Mouse (Mus musculus) heart, adult 8-10 months (tissue): ENCODE results near the gene Akt1. TPM values are rescaled to one million over a fixed set of nuclear protein-coding genes. Genes with fewer than 3 reads are reported as not detected.

Source experiments
- DNase-seq: peaks from one replicate; pipeline ENCODE4 v3.0.0; 2022; ENCODE audit warnings: low spot score
- total RNA-seq, 4 experiments: library from RNA; stranded (reverse); gene quantifications; 2 replicates each; pipeline ENCODE4 v1.2.4; 2022

Akt1 gene
- 100 to 1,000 TPM; 161 to 195 (median 179) TPM for total RNA-seq

DNA sequence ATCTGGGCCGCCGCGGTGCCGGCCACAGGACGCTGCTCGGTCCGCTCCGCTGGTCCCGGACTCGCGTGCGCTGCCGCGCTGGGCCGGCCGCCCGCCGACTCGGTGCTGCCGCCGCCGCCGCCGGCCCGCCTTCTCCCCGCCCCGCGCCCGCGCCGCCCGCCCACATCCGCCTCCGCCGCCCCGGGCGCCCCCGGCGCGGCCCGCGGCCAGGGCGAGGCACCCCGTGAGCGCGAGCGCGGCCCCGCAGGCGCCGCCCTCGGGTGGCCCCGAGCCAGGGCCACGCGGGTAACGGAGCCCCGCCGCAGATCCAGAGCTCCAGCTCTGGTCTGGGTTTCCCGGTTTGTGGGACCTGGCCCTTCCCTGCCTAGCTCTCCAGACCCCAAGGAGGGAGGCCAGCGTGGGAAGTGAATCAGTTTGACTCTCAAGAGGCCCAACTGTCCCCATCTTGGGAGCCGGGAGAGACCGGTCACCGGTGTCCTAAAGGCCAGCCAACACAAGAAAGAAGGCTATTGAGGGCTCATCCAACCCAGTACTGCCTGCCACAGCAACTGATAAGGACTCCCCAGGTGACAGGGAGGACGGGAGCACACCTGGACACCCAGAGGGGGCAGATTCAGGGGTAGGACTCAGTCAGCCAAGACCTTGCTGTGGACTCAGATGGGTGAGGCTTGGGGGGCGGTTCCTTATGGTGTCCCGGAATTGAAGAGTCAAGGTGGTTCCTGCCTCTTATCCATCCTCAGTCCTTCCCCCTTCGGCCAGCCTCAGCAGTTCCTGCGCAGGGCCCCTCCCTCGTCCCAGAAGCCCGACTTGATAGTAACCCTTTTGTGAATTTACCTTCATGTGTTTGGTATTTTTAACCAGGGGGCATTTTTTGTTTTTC lies at the start of gene Akt1:
Gene Akt1 (minus strand): TSS at position 753 of the 880 bp plus-strand sequence.
- peak; percentile 62 for DNase-seq

DNA sequence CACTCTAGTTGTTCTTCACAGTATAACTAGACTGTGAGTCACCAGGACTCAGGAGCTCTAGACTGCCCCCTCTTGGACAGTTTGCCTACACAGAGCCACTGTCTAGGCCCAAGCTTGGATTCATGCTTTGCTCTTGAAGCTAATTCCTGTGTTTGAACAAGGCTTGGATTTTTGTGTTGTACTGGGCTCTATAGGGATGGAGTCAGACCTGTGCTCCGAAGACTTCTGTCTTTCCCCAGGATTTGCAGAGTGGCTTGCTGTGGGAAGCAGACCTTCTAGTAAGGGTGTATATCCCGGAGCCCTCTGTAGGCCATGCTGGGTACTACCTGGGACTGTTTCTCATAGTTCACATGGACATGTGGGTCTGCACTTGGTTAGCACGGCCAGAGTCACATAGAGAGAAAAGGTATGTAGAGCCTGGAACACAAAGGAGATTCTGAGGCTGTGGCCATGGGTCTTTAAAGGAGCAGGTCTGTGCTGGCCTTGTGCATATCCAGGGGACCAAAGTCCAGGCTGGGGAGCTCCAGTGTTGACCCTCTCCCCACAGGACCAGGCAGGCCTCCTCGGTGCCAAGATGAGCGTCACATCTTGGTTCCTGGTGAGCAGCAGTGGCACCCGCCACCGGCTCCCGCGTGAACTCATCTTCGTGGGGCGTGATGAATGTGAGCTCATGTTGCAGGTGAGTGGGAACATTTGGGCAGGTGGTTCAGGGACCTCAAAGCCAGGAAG lies 49.6 kb upstream of the Akt1 start:
- peak; percentile 52 for DNase-seq

DNA sequence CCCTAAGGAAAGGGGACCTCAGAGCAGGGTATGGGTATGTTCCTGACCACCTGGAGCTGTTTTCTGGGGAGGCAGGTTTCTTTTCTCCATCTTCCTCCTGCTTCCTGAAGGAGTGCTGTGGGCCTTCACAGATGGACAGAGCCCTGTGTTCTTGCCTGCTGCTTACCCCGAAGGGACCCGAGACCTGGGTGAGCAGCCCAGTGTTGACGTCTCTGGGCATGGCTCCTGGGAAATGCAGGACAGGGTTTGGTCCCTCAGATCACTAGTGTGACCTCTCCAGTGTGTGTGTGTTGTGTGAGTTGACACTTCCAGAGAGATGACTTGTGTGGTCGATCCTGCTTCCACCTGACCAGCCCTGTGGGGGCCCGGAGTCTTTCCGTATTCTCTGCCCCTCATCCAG lies 48.8 kb upstream of the Akt1 start:
- DNase-seq: no peak

GRCm38 (mm10) chr12:112723028-112723330 lies 48.3 kb upstream of the Akt1 start:
- DNase-seq: no peak

DNA sequence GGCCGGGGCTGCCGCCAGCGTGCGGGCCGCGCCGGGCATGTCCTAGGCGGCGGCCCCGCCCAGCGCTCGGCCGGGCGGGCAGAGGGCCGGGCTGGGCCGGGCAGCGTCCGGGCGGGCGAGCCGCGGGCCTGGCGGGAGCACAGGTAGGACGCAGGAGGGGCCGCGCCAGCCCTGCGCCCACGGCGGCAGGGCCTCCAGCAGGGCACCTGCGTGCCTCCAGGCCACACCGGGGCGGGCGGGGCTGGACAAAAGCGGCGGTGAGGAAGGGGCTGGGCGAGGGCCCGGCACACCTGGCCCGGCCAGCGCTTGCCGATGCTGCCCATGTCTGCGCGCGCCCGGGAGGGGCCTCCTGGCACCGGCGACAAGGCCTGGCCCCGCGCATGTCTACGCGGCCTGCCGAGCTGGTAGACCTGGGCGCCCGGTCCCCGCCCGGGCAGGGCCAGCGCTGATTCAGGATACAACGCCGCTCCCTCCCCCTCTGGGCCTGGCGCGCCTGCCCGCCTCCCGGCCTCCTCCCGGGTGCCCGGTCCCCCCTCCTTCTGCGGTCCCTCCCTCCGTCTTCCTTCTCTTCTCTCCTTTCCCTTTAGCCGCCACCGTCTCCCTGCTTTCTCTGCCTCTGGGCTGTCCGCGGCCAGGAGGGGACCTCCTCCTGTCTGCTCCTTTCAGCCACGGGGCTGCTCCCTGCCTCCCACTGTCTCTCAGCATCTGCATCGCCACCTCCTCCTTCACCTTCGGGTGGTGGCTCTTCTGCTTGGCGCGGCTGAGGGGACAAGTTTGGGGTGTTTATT lies 47.8 kb upstream of the Akt1 start:
- no peak for DNase-seq

DNA sequence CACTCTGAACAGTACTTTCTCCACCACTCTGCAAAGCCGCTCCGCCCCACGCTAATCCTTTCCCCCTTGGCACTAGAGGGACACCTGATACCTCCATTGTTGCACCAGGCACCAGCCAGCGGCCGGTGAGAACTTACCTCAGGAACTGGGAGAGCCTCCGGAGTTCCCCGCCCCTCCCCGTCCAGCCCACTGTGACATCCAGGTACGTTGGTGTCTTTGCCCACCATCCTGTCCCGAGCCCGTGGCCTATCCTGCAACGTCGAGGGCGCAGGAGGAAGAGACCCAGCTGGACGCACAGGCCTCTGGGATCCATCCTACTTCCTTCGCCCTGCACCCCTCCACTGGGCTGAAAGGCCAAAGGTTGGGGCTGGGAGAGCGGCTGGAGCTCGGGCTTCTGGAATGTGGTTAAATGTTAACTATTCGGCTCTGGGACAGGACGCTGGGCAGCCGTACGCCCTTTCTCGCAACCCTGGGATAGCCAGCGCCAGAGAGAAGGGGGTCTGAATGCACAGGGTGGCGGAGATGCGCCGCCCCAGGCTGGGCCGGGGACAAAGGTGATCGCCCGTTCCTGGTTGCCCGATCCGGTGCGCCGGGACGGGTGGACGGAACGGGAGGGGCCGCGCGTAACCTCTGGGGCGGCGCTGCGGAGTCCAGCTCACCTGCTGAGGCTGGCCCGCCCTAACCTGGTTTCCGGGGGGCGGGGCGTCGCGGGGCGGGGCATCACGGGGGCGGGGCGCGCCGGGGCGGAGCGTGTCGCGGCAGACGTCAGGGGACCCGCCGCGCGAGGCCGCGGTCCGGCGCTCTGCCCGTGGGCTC lies 46.9 kb upstream of the Akt1 start:
- DNase-seq: no peak

DNA sequence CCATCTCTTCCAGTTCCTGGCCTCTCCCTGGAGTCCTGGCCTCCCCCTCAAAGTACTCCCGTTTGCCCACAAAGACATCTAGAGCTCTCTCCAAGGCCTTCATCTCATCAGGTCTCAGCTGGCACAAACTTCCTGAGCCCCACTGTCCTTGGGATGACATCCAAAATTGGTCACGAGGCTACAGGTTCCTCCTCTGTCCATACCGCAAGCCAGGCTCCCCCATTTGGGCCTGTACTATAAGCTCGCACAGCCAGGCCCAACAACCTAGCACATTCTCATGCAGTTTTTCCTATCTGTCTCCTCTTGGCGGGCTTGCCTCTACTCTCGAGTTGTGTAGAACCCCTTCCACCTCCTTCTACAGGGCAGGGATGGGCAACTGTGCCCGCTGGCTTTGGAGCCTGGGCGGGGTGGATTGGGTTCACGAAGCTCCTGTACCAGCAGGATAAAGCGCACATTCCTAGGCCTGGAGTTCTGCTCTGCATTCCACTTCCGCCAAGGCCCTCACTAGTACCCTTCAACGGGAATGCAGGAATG lies 46.3 kb upstream of the Akt1 start:
- DNase-seq: no peak

DNA sequence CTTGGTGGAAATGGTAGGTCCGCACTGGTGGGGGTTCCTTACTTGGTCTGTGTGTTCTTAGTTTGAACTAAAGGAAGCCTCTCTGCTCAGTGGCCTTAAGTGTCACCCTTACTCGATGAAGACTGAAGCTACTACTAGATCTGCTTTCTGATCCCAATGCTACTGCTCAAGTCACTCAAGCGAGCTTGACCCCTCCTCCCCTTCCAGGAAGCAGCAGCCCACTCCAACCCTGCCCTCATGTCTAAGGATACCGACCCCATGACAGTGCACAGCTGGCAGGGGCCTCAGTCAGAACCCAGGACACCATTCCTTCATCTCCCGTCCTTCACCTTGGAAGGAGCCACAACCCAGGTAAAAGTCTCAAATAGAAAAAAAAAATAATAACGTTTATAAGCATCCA lies 45.5 kb upstream of the Akt1 start, which contains the start of gene Cep170b:
Gene Cep170b (plus strand): TSS at position 240 of the 400 bp plus-strand sequence.
- no peak for DNase-seq

- no peak for DNase-seq
Observed at GRCm38 (mm10) chr12:112718995-112719394, 44.3 kb upstream of the Akt1 start.

DNA sequence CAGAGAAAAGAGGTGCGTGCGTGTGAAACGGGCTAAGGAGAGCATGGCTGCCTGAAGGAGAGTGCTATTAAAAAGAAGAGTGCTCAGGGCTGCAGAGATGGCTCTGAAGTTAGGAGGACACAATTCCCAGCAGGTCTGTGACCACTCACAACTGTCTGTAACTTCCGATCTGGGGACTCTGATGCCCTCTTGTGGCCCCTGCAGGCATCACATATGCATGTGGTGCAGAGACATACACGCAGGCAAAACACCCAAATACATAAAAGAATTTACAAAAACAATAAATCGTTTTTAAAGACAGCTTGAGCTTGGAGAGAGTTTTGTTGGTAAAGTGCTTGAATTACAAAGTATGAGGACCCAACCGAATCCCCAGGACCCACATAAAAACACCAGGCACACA lies 42.5 kb upstream of the Akt1 start:
- no peak for DNase-seq

DNA sequence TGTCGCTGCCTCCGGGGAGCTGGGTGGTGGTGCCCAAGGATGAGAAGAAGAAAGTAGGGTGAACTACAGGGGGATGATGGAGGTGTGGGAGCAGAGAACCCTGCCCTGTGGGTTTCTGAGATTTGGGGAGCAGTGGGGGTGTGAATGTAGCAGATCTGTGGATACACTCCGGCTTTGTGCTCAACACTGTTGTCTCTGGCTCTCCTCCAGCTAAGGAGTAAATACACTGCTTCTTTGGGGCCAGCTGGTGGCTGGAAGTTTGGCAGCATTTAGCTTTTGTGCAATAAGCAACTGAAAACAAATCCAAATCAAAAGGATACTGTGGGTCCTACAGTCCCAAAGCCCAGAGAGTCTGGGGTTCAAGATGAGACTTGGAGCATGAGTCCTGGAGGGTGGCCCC lies 39.3 kb upstream of the Akt1 start:
- DNase-seq: peak; percentile 33

GRCm38 (mm10) chr12:112707573-112707869 lies 32.8 kb upstream of the Akt1 start:
- DNase-seq: no peak

- peak; percentile 89 for DNase-seq
Observed at GRCm38 (mm10) chr12:112706704-112707572, 32.3 kb upstream of the Akt1 start.

DNA sequence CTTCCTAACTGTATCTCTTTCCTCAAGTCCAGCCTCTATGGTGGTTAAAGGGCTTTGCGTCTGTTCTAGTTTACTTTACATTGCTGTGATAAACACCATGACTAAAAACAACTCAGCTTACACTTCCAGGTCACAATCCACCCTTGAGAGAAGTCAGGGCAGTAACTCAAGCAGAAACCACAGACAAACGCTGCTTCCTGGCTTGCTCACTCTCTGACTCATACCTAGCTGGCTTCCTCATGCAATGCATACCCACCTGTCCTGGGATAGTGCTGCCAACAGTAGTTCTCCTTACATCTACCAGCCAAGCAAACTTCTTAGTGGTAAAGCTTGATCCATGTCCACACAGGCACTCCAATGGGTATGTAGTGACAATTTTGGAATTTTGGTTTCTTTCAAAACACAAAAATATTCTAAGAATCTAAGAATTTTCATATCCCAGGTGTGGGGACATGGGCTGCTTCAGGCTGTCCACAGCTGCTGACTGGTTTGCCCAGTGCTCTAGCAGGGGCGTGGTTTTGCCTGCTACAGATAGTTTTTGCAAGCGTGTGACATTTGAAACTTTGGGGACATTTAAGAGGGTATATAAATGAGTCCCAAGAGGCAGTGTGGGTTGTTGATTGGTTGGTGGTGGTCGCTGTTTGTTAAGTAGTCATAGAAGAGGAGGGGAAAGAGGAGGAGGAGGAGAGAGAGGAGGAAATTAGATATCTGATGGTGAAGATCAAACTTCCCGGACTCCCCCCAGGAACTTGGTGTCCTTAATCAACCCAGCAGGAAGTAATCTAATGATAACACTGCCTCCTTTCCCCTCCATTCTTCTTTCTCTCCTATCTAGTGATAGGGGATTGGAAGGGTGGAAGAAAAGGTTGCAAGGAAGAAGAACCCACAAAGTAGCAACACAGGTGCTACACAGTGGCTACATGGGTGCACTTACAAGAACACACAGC lies 28.0 kb upstream of the Akt1 start:
- no peak for DNase-seq

DNA sequence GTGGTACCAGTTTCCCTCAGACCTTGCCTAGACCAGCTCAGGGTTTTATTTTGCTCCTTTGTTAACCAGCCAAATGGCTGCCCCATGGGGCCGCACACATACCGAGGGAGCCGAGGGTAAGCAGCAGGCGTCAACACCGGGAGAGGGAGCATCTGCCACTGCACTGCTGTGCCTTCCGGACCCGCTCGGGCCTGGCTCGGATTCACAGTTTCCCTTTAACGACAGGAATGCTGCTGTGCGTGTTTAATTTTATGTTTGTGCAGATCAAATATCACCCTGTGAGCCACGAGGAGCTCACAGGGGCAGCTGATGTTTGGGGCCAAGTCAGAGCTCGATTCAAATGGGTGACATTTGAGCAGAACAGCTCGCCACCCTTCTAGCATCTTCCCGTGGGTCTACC lies 25.8 kb upstream of the Akt1 start:
- DNase-seq: no peak

- DNase-seq: no peak
Observed at GRCm38 (mm10) chr12:112696806-112697425, 22.2 kb upstream of the Akt1 start.

- DNase-seq: no peak
Observed at GRCm38 (mm10) chr12:112694127-112694475, 19.4 kb upstream of the Akt1 start.

- peak; percentile 93 for DNase-seq
Observed at GRCm38 (mm10) chr12:112693185-112694126, 18.8 kb upstream of the Akt1 start.
